Mouse (Mus musculus) myocyte (in vitro differentiated cells): Measurements from ENCODE around the gene Clasp1. TPM values are rescaled to one million over a fixed set of nuclear protein-coding genes. Genes with fewer than 3 reads are reported as not detected.
"Not testable (repeated sequence)": the region's sequence is repeated elsewhere in the genome, so short reads cannot be mapped to it uniquely, and the experiment has no call there.

Source experiments
- H3K27me3 ChIP-seq: one replicate; pipeline ENCODE4 v1.6.1; 2011; ENCODE audit not compliant: control insufficient read depth, insufficient read depth, insufficient read length
- H3K36me3 ChIP-seq: one replicate; pipeline ENCODE4 v1.6.1; 2011; ENCODE audit not compliant: control insufficient read depth, insufficient read depth
- H3K4me2 ChIP-seq: one replicate; pipeline ENCODE4 v1.6.1; 2011; ENCODE audit warnings: low read depth, control low read depth
- H3K4me3 ChIP-seq: one replicate; pipeline ENCODE4 v1.5.1; 2011; ENCODE audit warnings: mild to moderate bottlenecking, control low read depth, moderate library complexity
- H3K79me2 ChIP-seq: one replicate; pipeline ENCODE4 v1.6.1; 2011; ENCODE audit not compliant: control insufficient read depth, insufficient read depth
- H3ac ChIP-seq: one replicate; pipeline ENCODE4 v1.6.1; 2011; ENCODE audit not compliant: control insufficient read depth, insufficient read length
- CEBPB ChIP-seq: IDR thresholded peaks from 2 replicates; pipeline ENCODE4 v1.6.1; 2011; ENCODE audit warnings: mild to moderate bottlenecking, moderate library complexity; ENCODE audit not compliant: poor library complexity, insufficient read depth, severe bottlenecking
- E2F4 ChIP-seq: IDR thresholded peaks from one replicate; pipeline ENCODE4 v1.6.1; 2011; ENCODE audit warnings: mild to moderate bottlenecking, control low read depth, moderate library complexity; ENCODE audit not compliant: insufficient read depth
- MAX ChIP-seq: IDR thresholded peaks from one replicate; pipeline ENCODE4 v1.6.1; 2011; ENCODE audit warnings: low read depth, mild to moderate bottlenecking, control low read depth
- MYOD1 ChIP-seq, 3 experiments: IDR thresholded peaks; one replicate each; pipeline ENCODE4 v1.6.1; 2011; ENCODE audit warnings: control low read depth in 2 of 3, low read depth in 2 of 3, mild to moderate bottlenecking in 2 of 3, moderate library complexity in 1 of 3; ENCODE audit not compliant: insufficient read length in 2 of 3, control insufficient read depth in 1 of 3
- MYOG ChIP-seq, 3 experiments: IDR thresholded peaks; one replicate each; pipeline ENCODE4 v1.6.1; 2011; ENCODE audit warnings: control low read depth in 2 of 3, low read depth in 2 of 3, mild to moderate bottlenecking in 2 of 3; ENCODE audit not compliant: insufficient read length in 2 of 3, control insufficient read depth in 1 of 3, insufficient read depth in 1 of 3
- POLR2A ChIP-seq: IDR thresholded peaks from one replicate; pipeline ENCODE4 v1.6.1; 2011; ENCODE audit warnings: low read depth, mild to moderate bottlenecking, control low read depth, moderate library complexity; ENCODE audit not compliant: insufficient read length
- POLR2AphosphoS2 ChIP-seq: IDR thresholded peaks from one replicate; pipeline ENCODE4 v1.6.1; 2011; ENCODE audit warnings: low read depth, control low read depth; ENCODE audit not compliant: insufficient read length
- REST ChIP-seq: IDR thresholded peaks from one replicate; pipeline ENCODE4 v1.6.1; 2011; ENCODE audit warnings: mild to moderate bottlenecking, control low read depth, moderate library complexity; ENCODE audit not compliant: insufficient read depth, insufficient read length
- SRF ChIP-seq: IDR thresholded peaks from one replicate; pipeline ENCODE4 v1.6.1; 2011; ENCODE audit warnings: low read depth; ENCODE audit not compliant: control insufficient read depth, insufficient read length
- TCF12 ChIP-seq: IDR thresholded peaks from one replicate; pipeline ENCODE4 v1.6.1; 2011; ENCODE audit warnings: mild to moderate bottlenecking, control low read depth; ENCODE audit not compliant: poor library complexity, insufficient read depth, severe bottlenecking
- TCF3 ChIP-seq: IDR thresholded peaks from one replicate; pipeline ENCODE4 v1.6.1; 2011; ENCODE audit warnings: low read depth, control low read depth; ENCODE audit not compliant: insufficient read length
- USF1 ChIP-seq: IDR thresholded peaks from one replicate; pipeline ENCODE4 v1.6.1; 2011; ENCODE audit warnings: low read depth, mild to moderate bottlenecking, control low read depth, moderate library complexity
- polyA plus RNA-seq: library from polyadenylated mRNA; unstranded; fragments of >200 nt; fragmentation: generic; extraction: Trizol; gene quantifications from one replicate; pipeline ENCODE4 v1.2.1, GENCODE M21; 2012; ENCODE audit warnings: missing spikeins

Clasp1 gene
- polyA plus RNA-seq, 1 experiment, result 31.1 TPM

DNA sequence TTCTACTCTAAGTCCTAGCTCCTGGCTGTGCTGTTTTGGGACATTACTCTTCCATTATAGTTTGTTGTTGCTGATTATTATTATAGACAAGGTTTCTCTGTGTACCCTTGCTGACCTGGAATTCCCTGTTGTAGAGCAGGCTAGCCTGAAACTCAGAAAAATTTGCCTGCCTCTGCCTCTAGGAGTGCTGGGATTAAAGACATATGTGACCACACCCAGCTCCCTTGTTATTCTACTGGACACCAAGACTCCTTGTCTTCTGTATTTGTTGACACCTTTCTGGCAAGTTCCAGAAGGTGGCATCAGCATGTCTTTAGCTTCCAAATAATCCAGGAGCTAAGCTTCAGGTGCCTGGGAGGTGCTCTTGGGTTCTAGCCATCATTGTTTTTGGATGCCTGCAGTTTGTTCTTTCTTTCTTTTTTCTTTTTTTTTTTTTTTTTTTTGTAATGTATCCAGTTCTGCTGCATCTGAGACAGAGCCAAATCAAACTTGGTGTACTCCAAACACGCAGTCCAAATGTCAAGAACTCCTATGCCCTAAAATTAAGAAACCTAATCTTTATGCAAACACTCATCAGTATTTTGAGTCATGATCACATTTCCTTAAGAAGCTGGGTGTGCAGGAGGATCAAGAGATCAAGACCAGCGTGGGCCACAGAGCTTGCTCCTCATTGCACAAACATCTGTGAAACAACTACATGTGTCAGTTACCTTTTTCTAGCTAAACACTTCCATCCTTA lies 208.8 kb downstream of the Clasp1 start:
- TF ChIP-seq CEBPB (no peak), POLR2AphosphoS2 (no peak), POLR2A (no peak), E2F4 (no peak), TCF12 (no peak)
- Histone ChIP-seq H3K27me3 (no peaks in the 10 kb centered on the region), H3ac (no peak overlapping the region), H3K4me2 (no peak overlapping the region), H3K4me3 (no peak overlapping the region), H3K79me2 (no peaks in the 10 kb centered on the region), H3K36me3 (peaks cover 19% of the 10 kb centered on the region)

DNA sequence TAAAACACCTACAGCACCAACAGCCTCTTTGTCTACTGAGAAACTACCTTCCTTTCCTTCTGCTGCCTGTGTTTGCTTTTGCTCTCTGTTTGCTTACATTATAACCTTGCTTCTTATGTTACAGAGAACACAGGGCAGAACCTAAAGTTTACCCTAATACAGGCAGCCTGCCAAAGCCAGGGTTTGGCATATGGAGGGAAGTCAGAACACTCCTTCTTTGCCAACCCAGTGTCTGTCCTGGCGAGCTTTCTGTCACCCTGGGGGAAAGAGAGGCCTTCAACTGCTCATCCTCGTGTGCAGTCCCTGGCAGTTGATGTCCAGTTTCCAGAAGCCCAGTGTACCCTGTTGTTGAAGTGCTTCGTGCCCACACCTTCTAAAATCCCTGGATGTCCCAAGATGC lies 209.5 kb downstream of the Clasp1 start:
- Histone ChIP-seq H3K79me2 (no peaks in the 10 kb centered on the region), H3K4me3 (no peak overlapping the region), H3K27me3 (no peaks in the 10 kb centered on the region), H3K4me2 (no peak overlapping the region), H3ac (no peak overlapping the region), H3K36me3 (peaks cover 13% of the 10 kb centered on the region)
- no peak for TF ChIP-seq TCF12
- TF ChIP-seq REST, result no peak
- TF ChIP-seq MYOG (IDR thresholded peaks at IDR 0.05; ENCODE audit: control insufficient read depth in 1 of 3, insufficient read depth in 1 of 3, insufficient read length in 2 of 3, low read depth in 2 of 3), result no peak
- no peak for TF ChIP-seq CEBPB

DNA sequence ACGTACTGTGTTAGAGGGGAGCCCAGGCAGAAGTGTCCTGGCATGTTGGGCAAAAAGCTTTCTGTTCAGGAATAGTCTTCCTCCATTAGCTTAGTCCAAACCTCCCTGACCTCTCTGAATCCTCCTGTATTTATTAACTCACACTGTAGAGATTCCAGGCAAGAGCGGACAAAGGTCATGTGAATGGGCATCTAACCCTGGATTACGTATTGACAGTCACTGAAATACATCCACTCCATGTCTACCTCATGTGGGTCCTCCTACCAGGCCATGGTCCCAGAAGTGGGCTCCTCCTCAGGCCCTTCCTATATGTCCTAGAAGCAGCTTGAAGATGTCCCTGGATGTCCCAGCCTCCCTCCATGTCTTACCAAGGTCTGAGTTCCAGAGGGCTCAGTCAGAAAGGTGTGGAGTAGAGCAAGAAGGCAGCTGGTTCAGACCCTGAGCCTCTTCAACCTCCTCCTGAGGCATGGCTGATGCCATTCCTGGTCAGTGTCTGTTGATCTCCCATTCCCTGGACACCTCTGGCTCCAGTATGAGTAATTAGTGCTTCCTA lies 224.8 kb downstream of the Clasp1 start:
- Histone ChIP-seq H3K4me2 (no peak overlapping the region), H3K27me3 (no peaks in the 10 kb centered on the region), H3K79me2 (no peaks in the 10 kb centered on the region), H3K4me3 (no peak overlapping the region), H3K36me3 (peaks cover 7% of the 10 kb centered on the region), H3ac (no peak overlapping the region)
- TF ChIP-seq MAX (no peak), SRF (no peak), POLR2AphosphoS2 (no peak), E2F4 (no peak), MYOD1 (IDR thresholded peaks at IDR 0.05; ENCODE audit: control insufficient read depth in 1 of 3, insufficient read length in 2 of 3, low read depth in 2 of 3) (no peak), POLR2A (no peak), TCF12 (no peak), MYOG (IDR thresholded peaks at IDR 0.05; ENCODE audit: control insufficient read depth in 1 of 3, insufficient read depth in 1 of 3, insufficient read length in 2 of 3, low read depth in 2 of 3) (no peak)

GRCm38 (mm10) chr1:118621055-118621454 lies 232.2 kb downstream of the Clasp1 start:
- not testable (repeated sequence) for H3K4me2 ChIP-seq, H3K79me2 ChIP-seq, H3ac ChIP-seq, H3K4me3 ChIP-seq, H3K36me3 ChIP-seq, H3K27me3 ChIP-seq

DNA sequence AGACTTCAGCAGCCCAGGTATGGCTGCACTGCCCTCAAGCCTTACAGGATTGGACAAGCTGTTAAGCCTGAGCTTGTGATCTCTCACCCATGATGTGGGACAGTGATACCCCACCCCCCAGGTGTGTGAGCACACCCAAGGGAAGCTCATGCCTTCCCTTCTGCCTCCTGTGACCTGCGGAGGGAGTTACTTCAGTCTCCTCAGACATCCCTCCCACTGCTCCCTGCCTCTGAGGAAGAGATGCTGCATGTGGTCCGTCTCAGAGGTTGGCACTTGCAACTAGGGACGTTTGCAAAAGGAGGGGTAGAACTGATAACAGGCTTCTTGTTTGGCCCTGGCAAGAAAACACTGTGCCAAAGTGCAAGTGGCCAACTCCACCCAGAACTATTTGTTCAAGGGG lies 234.0 kb downstream of the Clasp1 start:
- no peak overlapping the region for H3ac ChIP-seq
- H3K36me3 ChIP-seq, result no peaks in the 10 kb centered on the region
- H3K4me2 ChIP-seq, result no peak overlapping the region
- TF ChIP-seq POLR2AphosphoS2, result no peak
- no peak for TF ChIP-seq SRF
- TF ChIP-seq POLR2A, result no peak
- no peak for TF ChIP-seq MYOD1 (IDR thresholded peaks at IDR 0.05; ENCODE audit: control insufficient read depth in 1 of 3, insufficient read length in 2 of 3, low read depth in 2 of 3)
- TF ChIP-seq MAX, result no peak
- TF ChIP-seq REST, result no peak
- TF ChIP-seq TCF3, result no peak
- TF ChIP-seq E2F4, result no peak
- TF ChIP-seq USF1, result no peak
- no peak for TF ChIP-seq CEBPB
- TF ChIP-seq TCF12, result no peak
- TF ChIP-seq MYOG (IDR thresholded peaks at IDR 0.05; ENCODE audit: control insufficient read depth in 1 of 3, insufficient read depth in 1 of 3, insufficient read length in 2 of 3, low read depth in 2 of 3), result no peak
- H3K27me3 ChIP-seq, result peaks cover 6% of the 10 kb centered on the region
- H3K79me2 ChIP-seq, result no peaks in the 10 kb centered on the region
- no peak overlapping the region for H3K4me3 ChIP-seq

GRCm38 (mm10) chr1:118625461-118625860 lies 236.6 kb downstream of the Clasp1 start:
- Histone ChIP-seq H3K36me3 (no peaks in the 10 kb centered on the region), H3K4me3 (no peak overlapping the region), H3K4me2 (no peak overlapping the region), H3K79me2 (no peaks in the 10 kb centered on the region), H3ac (no peak overlapping the region), H3K27me3 (peaks cover 19% of the 10 kb centered on the region)
- TF ChIP-seq MYOG (IDR thresholded peaks at IDR 0.05; ENCODE audit: control insufficient read depth in 1 of 3, insufficient read depth in 1 of 3, insufficient read length in 2 of 3, low read depth in 2 of 3), result no peak
- TF ChIP-seq MYOD1 (IDR thresholded peaks at IDR 0.05; ENCODE audit: control insufficient read depth in 1 of 3, insufficient read length in 2 of 3, low read depth in 2 of 3), result no peak
- TF ChIP-seq CEBPB, result no peak
- no peak for TF ChIP-seq SRF
- no peak for TF ChIP-seq E2F4
- no peak for TF ChIP-seq TCF3
- no peak for TF ChIP-seq POLR2A
- TF ChIP-seq REST, result no peak
- TF ChIP-seq POLR2AphosphoS2, result no peak
- no peak for TF ChIP-seq USF1
